Mouse (Mus musculus) neural tube, embryonic 12.5 days (tissue): ENCODE data around the gene Zmiz1. TPM values are rescaled to one million over a fixed set of nuclear protein-coding genes. Genes with fewer than 3 reads are reported as not detected.

Experiments used
- ATAC-seq: fragments of 200-750 bp; cut with Nextera tagmentation; 2 replicates; pipeline ENCODE4 v1.8.0; 2017; ENCODE audit warnings: low read depth, mild to moderate bottlenecking, moderate TSS enrichment, moderate library complexity; ENCODE audit not compliant: low FRiP score
- H3K27ac ChIP-seq: fragments of 300-500 bp; sonication (generic); 2 replicates; pipeline ENCODE4 v1.5.1; 2016
- H3K27me3 ChIP-seq: fragments of 300-500 bp; sonication (generic); replicated peaks from 2 replicates; pipeline ENCODE4 v1.6.1; 2016; ENCODE audit warnings: mild to moderate bottlenecking
- H3K36me3 ChIP-seq: fragments of 300-500 bp; sonication (generic); 2 replicates; pipeline ENCODE4 v1.6.1; 2016; ENCODE audit warnings: mild to moderate bottlenecking
- H3K4me1 ChIP-seq: fragments of 300-500 bp; sonication (generic); 2 replicates; pipeline ENCODE4 v1.6.1; 2016
- H3K4me2 ChIP-seq: fragments of 300-500 bp; sonication (generic); replicated peaks from 2 replicates; pipeline ENCODE4 v1.6.1; 2016; ENCODE audit warnings: mild to moderate bottlenecking
- H3K4me3 ChIP-seq: fragments of 300-500 bp; sonication (generic); 2 replicates; pipeline ENCODE4 v1.5.1; 2016
- H3K9ac ChIP-seq: fragments of 300-500 bp; sonication (generic); 2 replicates; pipeline ENCODE4 v1.6.1; 2016; ENCODE audit warnings: mild to moderate bottlenecking
- H3K9me3 ChIP-seq: fragments of 300-500 bp; sonication (generic); 2 replicates; pipeline ENCODE4 v1.6.1; 2016; ENCODE audit warnings: mild to moderate bottlenecking
- WGBS: fragments of 180-500 bp; shearing (Covaris S2); methylation state at CpG from one replicate; pipeline ENCODE4 v1.1.7; 2016; 5-methylcytosine and 5-hydroxymethylcytosine counted together
- polyA plus RNA-seq: library from polyadenylated mRNA; unstranded; fragments of >200 nt; fragmentation: Nextera tagmentation; extraction: Ambion mirVana; gene quantifications from 2 replicates; pipeline ENCODE4 v1.2.1, GENCODE M21; 2016

Zmiz1 gene
- polyA plus RNA-seq, 1 experiment from 2014 or later = 63.4 TPM

DNA sequence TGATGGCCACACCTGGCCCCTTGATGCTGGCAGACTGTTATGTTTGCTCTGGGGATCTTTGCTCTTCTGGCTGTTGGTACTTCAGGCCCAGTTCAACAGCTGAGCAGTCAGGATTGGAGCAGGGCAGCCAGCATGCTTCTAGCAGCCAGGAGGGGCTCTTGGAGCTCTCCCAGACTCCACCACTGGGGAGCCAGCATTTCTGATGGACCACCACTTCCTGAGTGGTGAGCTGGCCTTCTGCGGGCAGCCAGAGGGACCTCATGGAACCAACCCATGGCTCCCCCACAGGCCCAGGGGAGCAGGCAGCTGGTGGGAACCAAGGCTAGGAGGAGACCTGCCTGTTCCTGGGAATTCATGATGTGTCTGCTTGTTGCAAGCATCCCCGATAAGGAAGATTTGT lies 94.4 kb downstream of the Zmiz1 start:
- H3K27me3 ChIP-seq = no peaks in the 10 kb centered on the region
- peaks cover 95% of the 10 kb centered on the region for H3K4me1 ChIP-seq
- H3K9me3 ChIP-seq = no peaks in the 10 kb centered on the region
- no peak overlapping the region for H3K9ac ChIP-seq
- WGBS = 61% methylated on average over 2 of the region's 2 CpGs
- H3K4me2 ChIP-seq = no peak overlapping the region
- H3K27ac ChIP-seq = peak overlapping the region; percentile 50
- no peak overlapping the region for H3K4me3 ChIP-seq
- H3K36me3 ChIP-seq = peaks cover 16% of the 10 kb centered on the region; the same call in 1 of the 2 replicates
- ATAC-seq = no peak

DNA sequence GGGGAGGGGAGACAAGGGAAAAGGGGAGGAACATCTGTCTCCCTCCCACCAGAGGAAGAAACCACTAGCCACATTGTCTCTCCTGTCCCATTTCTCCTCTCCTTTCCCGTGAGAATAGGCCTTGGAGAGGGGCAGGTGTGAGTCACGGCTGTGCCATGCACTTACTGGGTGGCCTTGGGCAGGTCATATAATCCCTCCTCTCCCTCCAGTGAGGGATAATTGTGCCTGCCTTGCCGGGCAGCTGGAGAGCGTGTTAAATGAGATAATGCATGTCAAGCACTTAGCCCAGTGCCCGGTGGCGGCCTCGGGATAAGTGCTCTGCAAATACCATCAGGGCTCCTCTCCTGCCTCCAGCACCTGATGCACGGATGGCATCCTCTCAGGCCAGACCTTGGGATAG lies 95.8 kb downstream of the Zmiz1 start:
- no peak overlapping the region for H3K9ac ChIP-seq
- peak; percentile 45; the same call in 1 of the 2 replicates for ATAC-seq

DNA sequence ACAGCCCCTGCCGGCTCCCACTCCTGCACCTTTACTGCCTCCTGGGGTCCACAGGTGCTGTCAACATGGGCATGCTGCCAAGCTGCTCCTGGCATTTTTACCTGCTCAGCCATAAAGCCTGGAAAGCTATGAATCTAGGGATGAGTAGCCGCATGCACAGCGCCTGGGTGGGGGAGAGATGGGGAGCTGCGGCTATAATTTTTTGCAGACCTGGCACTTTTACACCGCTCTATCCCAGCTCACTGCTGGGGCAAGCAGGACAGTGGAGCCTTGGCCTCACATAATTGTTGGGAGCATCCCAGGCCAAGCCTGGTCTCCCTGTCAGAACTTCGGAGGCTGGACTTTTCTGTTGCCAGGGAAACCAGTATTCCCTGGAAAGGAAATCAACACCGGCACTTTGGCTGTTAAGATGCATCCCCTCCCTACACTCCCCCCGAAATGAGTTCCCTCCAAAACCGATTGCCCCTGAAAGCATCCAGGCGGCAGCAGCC lies 96.4 kb downstream of the Zmiz1 start:
- H3K4me3 ChIP-seq = no peak overlapping the region
- no peak overlapping the region for H3K27ac ChIP-seq
- 0 out of 2 replicates have a peak overlapping the region, but pooled peaks have one; percentile 22 for H3K9ac ChIP-seq
- H3K4me2 ChIP-seq = peak overlapping the region; percentile 31
- ATAC-seq = no peak
- H3K9me3 ChIP-seq = no peaks in the 10 kb centered on the region
- peaks cover 80% of the 10 kb centered on the region for H3K4me1 ChIP-seq
- no peaks in the 10 kb centered on the region for H3K27me3 ChIP-seq
- 10% methylated on average over 10 of the region's 10 CpGs for WGBS
- peaks cover 16% of the 10 kb centered on the region; the same call in 1 of the 2 replicates for H3K36me3 ChIP-seq

More for the DNA sequence above, 95.8 kb downstream of the Zmiz1 start:
- Histone ChIP-seq H3K36me3 (peaks cover 14% of the 10 kb centered on the region; the same call in 1 of the 2 replicates), H3K4me3 (no peak overlapping the region), H3K27me3 (no peaks in the 10 kb centered on the region), H3K4me1 (peaks cover 86% of the 10 kb centered on the region), H3K9me3 (no peaks in the 10 kb centered on the region), H3K27ac (peak overlapping the region; percentile 34; the same call in 1 of the 2 replicates), H3K4me2 (peak overlapping the region; percentile 31)
- 7% methylated on average over 8 of the region's 8 CpGs for WGBS

- Histone ChIP-seq H3K27ac (peak overlapping the region; percentile 32; the same call in 1 of the 2 replicates), H3K4me3 (no peak overlapping the region), H3K4me1 (peaks cover 75% of the 10 kb centered on the region), H3K27me3 (no peaks in the 10 kb centered on the region), H3K36me3 (peaks cover 16% of the 10 kb centered on the region; the same call in 1 of the 2 replicates), H3K9me3 (no peaks in the 10 kb centered on the region), H3K4me2 (peak overlapping the region; percentile 31), H3K9ac (peak overlapping the region; percentile 22)
- no peak for ATAC-seq
- WGBS = 7% methylated on average over 7 of the region's 7 CpGs
Observed at GRCm38 (mm10) chr14:25555848-25556247, 96.9 kb downstream of the Zmiz1 start.

DNA sequence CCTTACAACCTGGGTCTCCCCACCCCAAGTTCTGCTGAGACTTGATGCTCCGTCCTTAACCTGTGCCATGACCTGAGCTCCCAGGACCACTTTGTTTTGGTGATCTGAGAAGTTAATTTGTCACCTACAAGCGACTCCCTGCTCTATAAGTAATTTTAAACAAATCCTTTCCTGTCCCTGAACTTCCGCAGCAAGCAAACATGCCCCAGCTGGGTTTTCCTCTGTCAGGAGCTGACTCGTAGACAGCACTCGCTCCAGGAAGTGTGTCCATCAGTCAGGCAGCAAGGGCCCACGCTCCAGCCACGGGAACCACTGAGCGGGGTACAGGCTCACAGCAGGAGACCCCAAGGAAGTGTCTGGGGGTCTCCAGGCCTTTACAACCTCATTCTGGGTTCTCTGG lies 98.0 kb downstream of the Zmiz1 start:
- H3K27ac ChIP-seq = no peak overlapping the region
- H3K27me3 ChIP-seq = no peaks in the 10 kb centered on the region
- WGBS = 42% methylated on average over 8 of the region's 8 CpGs
- peaks cover 16% of the 10 kb centered on the region; the same call in 1 of the 2 replicates for H3K36me3 ChIP-seq
- peaks cover 71% of the 10 kb centered on the region for H3K4me1 ChIP-seq
- no peaks in the 10 kb centered on the region for H3K9me3 ChIP-seq
- H3K4me3 ChIP-seq = no peak overlapping the region
- no peak overlapping the region for H3K4me2 ChIP-seq
- H3K9ac ChIP-seq = no peak overlapping the region
- ATAC-seq = no peak

- Histone ChIP-seq H3K9ac (no peak overlapping the region), H3K4me1 (peaks cover 70% of the 10 kb centered on the region), H3K36me3 (peaks cover 18% of the 10 kb centered on the region), H3K27ac (no peak overlapping the region), H3K4me2 (no peak overlapping the region), H3K9me3 (no peaks in the 10 kb centered on the region), H3K4me3 (no peak overlapping the region), H3K27me3 (no peaks in the 10 kb centered on the region)
- no peak for ATAC-seq
- WGBS = 97% methylated on average over 1 of the region's 1 CpGs
Observed at GRCm38 (mm10) chr14:25558479-25558878, 99.5 kb downstream of the Zmiz1 start.

GRCm38 (mm10) chr14:25559907-25560306 lies 100.9 kb downstream of the Zmiz1 start:
- no peak for ATAC-seq
- Histone ChIP-seq H3K4me3 (no peak overlapping the region), H3K27ac (no peak overlapping the region), H3K9me3 (no peaks in the 10 kb centered on the region), H3K9ac (no peak overlapping the region), H3K4me2 (no peak overlapping the region), H3K4me1 (peaks cover 66% of the 10 kb centered on the region), H3K36me3 (peaks cover 15% of the 10 kb centered on the region), H3K27me3 (no peaks in the 10 kb centered on the region)
- WGBS = 84% methylated on average over 5 of the region's 5 CpGs

DNA sequence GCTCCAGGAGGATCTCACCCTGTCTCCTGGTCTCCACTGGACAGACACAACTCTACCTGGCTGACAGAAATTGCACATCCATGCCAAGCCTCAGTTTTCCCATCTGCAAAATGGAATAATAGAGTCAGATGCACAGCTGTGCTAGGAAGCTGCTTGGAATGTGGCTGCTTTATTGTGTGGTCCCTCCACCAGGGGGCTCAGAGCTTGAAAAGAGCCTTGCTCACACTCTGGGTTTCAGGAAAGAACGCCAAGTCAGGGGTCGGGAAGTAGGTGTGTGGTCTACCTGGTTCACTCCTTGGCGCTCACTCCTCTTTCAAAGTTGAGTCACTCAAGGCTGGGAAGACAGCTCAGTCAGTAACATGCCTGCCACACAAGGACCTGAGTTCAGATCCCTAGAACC lies 101.9 kb downstream of the Zmiz1 start:
- H3K9ac ChIP-seq = no peak overlapping the region
- no peak overlapping the region for H3K4me2 ChIP-seq
- no peak overlapping the region for H3K4me3 ChIP-seq
- WGBS = 93% methylated on average over 3 of the region's 3 CpGs
- no peak overlapping the region for H3K27ac ChIP-seq
- ATAC-seq = no peak
- H3K9me3 ChIP-seq = no peaks in the 10 kb centered on the region
- no peaks in the 10 kb centered on the region for H3K27me3 ChIP-seq
- H3K36me3 ChIP-seq = peaks cover 15% of the 10 kb centered on the region
- peaks cover 66% of the 10 kb centered on the region for H3K4me1 ChIP-seq

DNA sequence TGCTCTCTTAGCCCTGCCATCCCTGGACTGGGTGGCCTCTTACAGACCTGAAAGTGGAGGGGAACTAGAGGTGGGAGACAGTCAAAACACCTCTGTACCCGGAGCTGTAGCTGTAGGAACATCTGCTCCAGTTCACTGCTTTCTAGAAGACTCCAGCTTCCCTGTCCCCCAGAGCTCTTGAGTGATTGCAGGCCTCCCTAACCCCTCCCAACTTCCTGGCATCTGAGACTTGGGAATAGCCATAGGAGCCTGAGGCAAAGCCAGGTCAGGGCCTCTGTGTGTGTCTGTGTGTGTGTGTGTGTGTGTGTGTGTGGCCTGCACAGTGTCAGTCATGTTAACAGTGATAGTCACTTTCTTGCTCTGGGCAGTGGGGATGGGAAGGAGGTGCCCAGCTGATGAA lies 102.7 kb downstream of the Zmiz1 start:
- ATAC-seq = no peak
- Histone ChIP-seq H3K4me3 (no peak overlapping the region), H3K36me3 (peaks cover 15% of the 10 kb centered on the region), H3K9me3 (no peaks in the 10 kb centered on the region), H3K27me3 (no peaks in the 10 kb centered on the region), H3K4me1 (peaks cover 57% of the 10 kb centered on the region), H3K4me2 (no peak overlapping the region), H3K9ac (no peak overlapping the region), H3K27ac (no peak overlapping the region)
- 44% methylated on average over 1 of the region's 1 CpGs for WGBS

GRCm38 (mm10) chr14:25562447-25562846 lies 103.5 kb downstream of the Zmiz1 start:
- Histone ChIP-seq H3K4me2 (no peak overlapping the region), H3K9ac (no peak overlapping the region), H3K9me3 (no peaks in the 10 kb centered on the region), H3K27me3 (no peaks in the 10 kb centered on the region), H3K4me3 (no peak overlapping the region), H3K4me1 (peaks cover 50% of the 10 kb centered on the region), H3K36me3 (peaks cover 15% of the 10 kb centered on the region), H3K27ac (no peak overlapping the region)
- no peak for ATAC-seq
- WGBS = 94% methylated on average over 4 of the region's 4 CpGs

DNA sequence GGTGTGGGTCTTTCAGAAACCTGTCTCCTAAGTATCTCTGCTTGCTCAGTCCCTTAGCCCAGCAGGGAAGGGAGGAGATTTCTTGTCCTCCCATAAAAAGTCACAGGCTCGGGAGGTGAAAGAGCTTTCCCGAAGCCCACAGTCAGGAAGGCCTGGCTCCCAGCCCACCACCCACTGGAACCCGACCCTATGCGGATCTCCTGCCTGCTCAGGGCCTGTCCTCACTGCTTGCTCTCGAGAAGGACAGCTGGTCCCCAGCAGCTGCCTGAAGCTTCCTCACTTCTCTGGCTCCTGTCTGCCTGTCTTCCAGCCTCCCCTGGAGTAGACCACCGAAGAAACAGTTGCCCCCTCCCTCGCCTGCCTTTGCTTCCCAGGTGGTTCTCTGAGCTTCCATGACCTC lies 103.9 kb downstream of the Zmiz1 start:
- H3K4me1 ChIP-seq = peaks cover 46% of the 10 kb centered on the region
- H3K9ac ChIP-seq = no peak overlapping the region
- H3K27me3 ChIP-seq = no peaks in the 10 kb centered on the region
- H3K36me3 ChIP-seq = peaks cover 15% of the 10 kb centered on the region
- WGBS = 76% methylated on average over 7 of the region's 7 CpGs
- H3K27ac ChIP-seq = no peak overlapping the region
- H3K4me3 ChIP-seq = no peak overlapping the region
- no peak for ATAC-seq
- no peak overlapping the region for H3K4me2 ChIP-seq
- no peaks in the 10 kb centered on the region for H3K9me3 ChIP-seq

DNA sequence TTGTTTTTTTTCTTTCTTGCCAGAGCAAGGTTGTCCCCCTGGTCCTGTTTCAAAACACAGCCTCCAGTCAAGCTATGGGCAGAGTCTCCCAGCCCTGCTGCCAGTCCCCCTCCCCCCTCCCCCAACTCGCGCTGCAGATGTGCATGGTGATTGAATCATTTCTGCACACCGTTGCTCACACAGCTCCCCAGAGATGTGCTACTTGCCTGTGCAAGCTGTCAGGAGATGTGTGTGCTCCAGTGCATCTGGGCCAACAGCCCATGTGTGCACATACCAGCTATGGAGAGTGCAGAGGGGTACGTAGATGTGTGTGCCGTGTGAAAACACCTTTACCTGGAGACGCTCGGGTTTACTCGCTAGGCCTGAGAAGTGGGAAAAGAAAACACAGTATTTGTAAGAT lies 105.6 kb downstream of the Zmiz1 start:
- peak; percentile 52 for ATAC-seq
- H3K9me3 ChIP-seq = no peaks in the 10 kb centered on the region
- peak overlapping the region; percentile 53; the same call in 1 of the 2 replicates for H3K27ac ChIP-seq
- 0 out of 2 replicates have a peak overlapping the region, but pooled peaks have one; percentile 17 for H3K9ac ChIP-seq
- WGBS = 63% methylated on average over 8 of the region's 8 CpGs
- no peak overlapping the region for H3K4me3 ChIP-seq
- H3K36me3 ChIP-seq = peaks cover 11% of the 10 kb centered on the region
- no peaks in the 10 kb centered on the region for H3K27me3 ChIP-seq
- 0 out of 2 replicates have a peak overlapping the region, but pooled peaks have one; percentile 7 for H3K4me2 ChIP-seq
- H3K4me1 ChIP-seq = peaks cover 38% of the 10 kb centered on the region
